Mouse (Mus musculus): ENCODE results near the gene Spock1.

Gene Spock1

DNA sequence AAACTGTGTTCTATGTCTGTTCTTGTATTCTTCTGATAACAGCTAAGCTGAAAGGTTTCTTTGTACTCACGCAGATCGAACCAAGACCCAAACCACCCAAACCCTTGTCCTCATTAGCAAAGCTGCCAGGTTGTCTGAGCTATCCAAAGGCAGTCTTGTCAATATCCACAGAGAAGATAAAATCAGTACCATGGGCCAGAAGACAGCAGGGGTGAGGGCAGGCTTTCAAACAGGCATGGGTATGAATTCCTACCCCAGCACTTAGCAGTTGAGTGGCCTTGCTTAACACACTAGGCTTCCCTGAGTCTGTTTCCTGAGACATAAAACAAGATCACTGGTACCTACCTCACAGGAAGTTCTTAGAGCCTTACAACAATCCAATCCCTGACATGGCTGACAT is 205.2 kb downstream of the Spock1 start:
- H3K4me3 ChIP-seq (replicated peaks; ENCODE audit: low read length), result no peak overlapping the region
- H3K4me1 ChIP-seq (replicated peaks; ENCODE audit: low read depth, low read length), result no peaks in the 10 kb centered on the region
- TF ChIP-seq CTCF (conservative IDR thresholded peaks at IDR 0.05; ENCODE audit: low read length) (no peak), POU5F1 (IDR thresholded peaks at IDR 0.05; ENCODE audit: borderline replicate concordance, low read length) (no peak), NANOG (IDR thresholded peaks at IDR 0.05; ENCODE audit: borderline replicate concordance, low read length) (no peak)
- no peaks in the 10 kb centered on the region for H3K36me3 ChIP-seq (ENCODE audit: insufficient read depth, low read length)
- no peaks in the 10 kb centered on the region; the same call in 1 of the 2 replicates for H3K27me3 ChIP-seq (ENCODE audit: insufficient read depth, low read length)
- no peaks in the 10 kb centered on the region for H3K9me3 ChIP-seq (ENCODE audit: low read length)

DNA sequence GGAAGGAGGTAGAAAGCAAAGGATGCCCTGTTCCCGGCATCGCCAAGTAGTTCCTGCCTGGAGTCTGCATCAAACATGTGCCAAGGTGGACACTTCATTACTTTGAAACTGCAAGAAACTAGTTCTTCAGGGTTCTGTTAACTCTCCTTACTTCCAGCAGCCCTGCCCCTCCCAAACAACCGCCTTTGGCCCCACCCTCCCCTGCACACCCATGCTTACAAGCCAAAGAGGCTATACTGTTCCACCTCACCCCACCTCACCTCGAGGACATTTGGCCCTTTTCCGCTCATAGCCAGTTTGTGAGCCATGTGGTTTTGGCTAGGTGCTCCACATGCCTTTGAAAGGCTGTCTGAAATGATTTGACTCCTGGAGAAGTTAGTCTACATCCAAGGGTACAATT is 211.4 kb downstream of the Spock1 start:
- H3K36me3 ChIP-seq (ENCODE audit: insufficient read depth, low read length), result no peaks in the 10 kb centered on the region
- no peaks in the 10 kb centered on the region for H3K9me3 ChIP-seq (ENCODE audit: low read length)
- peaks cover 4% of the 10 kb centered on the region; the same call in 1 of the 2 replicates for H3K4me1 ChIP-seq (replicated peaks; ENCODE audit: low read depth, low read length)
- H3K27me3 ChIP-seq (ENCODE audit: insufficient read depth, low read length), result peaks cover 9% of the 10 kb centered on the region
- no peak overlapping the region for H3K4me3 ChIP-seq (replicated peaks; ENCODE audit: low read length)
- TF ChIP-seq NANOG (IDR thresholded peaks at IDR 0.05; ENCODE audit: borderline replicate concordance, low read length), result no peak
- TF ChIP-seq POU5F1 (IDR thresholded peaks at IDR 0.05; ENCODE audit: borderline replicate concordance, low read length), result no peak
- no peak for TF ChIP-seq CTCF (conservative IDR thresholded peaks at IDR 0.05; ENCODE audit: low read length)

DNA sequence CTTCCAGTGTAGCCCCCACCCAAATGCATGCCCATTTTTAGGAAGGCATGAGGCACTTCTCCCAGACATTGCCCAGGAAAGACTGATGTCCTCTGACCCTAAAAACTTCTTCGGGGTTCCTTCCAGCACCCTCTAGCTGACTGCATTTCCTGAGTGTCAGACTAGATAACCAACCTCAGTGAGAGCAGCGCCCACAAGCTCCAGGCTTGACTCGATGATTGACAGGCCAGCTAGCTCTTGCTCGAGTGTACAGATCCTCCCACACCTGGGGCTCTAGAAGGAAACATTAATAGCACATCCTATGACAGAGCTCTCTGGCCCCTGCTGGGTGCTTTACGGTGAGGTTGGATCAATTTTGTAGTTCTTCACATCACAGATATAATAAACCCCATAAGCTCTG is 219.2 kb downstream of the Spock1 start:
- H3K4me3 ChIP-seq (replicated peaks; ENCODE audit: low read length), result no peak overlapping the region
- no peaks in the 10 kb centered on the region for H3K36me3 ChIP-seq (ENCODE audit: insufficient read depth, low read length)
- TF ChIP-seq POU5F1 (IDR thresholded peaks at IDR 0.05; ENCODE audit: borderline replicate concordance, low read length) (no peak), CTCF (conservative IDR thresholded peaks at IDR 0.05; ENCODE audit: low read length) (no peak), NANOG (IDR thresholded peaks at IDR 0.05; ENCODE audit: borderline replicate concordance, low read length) (no peak)
- H3K27me3 ChIP-seq (ENCODE audit: insufficient read depth, low read length), result no peaks in the 10 kb centered on the region; the same call in 1 of the 2 replicates
- H3K9me3 ChIP-seq (ENCODE audit: low read length), result no peaks in the 10 kb centered on the region
- peaks cover 5% of the 10 kb centered on the region; the same call in 1 of the 2 replicates for H3K4me1 ChIP-seq (replicated peaks; ENCODE audit: low read depth, low read length)

DNA sequence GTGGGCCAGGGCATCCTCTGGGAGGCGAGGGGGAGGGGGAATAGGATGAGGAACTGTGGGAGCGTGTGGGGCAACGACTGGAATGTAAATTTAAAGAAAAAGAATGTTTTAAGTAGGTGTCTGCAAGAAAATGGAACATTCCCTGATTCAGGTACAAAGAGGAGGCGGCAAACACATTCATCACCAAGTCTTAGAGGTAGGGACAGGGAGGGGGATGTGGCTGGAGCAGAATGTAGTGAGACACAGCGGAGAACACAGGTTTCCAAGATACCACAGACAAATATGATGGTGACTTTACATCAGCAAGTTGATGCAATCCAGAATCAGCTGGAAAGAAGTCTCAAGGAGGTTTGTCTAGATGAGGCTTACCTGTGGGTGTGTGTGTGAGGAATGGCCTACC is 221.7 kb downstream of the Spock1 start:
- H3K9me3 ChIP-seq (ENCODE audit: low read length), result no peaks in the 10 kb centered on the region
- TF ChIP-seq POU5F1 (IDR thresholded peaks at IDR 0.05; ENCODE audit: borderline replicate concordance, low read length) (no peak), CTCF (conservative IDR thresholded peaks at IDR 0.05; ENCODE audit: low read length) (no peak), NANOG (IDR thresholded peaks at IDR 0.05; ENCODE audit: borderline replicate concordance, low read length) (no peak)
- H3K4me3 ChIP-seq (replicated peaks; ENCODE audit: low read length), result no peak overlapping the region
- H3K4me1 ChIP-seq (replicated peaks; ENCODE audit: low read depth, low read length), result 0 out of 2 replicates have a peak, but pooled peaks cover 4% of the 10 kb centered on the region
- H3K36me3 ChIP-seq (ENCODE audit: insufficient read depth, low read length), result no peaks in the 10 kb centered on the region
- H3K27me3 ChIP-seq (ENCODE audit: insufficient read depth, low read length), result no peaks in the 10 kb centered on the region; the same call in 1 of the 2 replicates

DNA sequence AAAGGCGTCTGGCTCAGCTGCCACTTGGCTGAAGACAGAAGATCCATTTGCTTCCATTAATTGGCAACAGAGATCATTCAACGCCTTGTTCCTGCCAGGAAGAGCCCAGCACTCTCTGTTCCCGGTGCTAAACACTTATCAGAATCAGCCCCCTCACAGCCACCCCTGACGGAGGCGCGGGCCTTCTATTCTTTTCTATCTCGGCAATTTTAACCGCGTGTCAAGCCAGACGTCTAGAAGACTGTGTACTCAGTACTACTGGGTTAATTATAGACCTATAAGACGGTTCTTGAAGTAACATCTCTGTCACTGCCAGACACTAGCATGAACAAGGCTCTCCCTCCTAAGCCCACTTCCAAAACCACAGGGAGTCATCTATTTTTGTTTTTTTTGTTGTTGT is 222.9 kb downstream of the Spock1 start:
- Histone ChIP-seq H3K36me3 (ENCODE audit: insufficient read depth, low read length) (no peaks in the 10 kb centered on the region), H3K4me1 (replicated peaks; ENCODE audit: low read depth, low read length) (0 out of 2 replicates have a peak, but pooled peaks cover 4% of the 10 kb centered on the region), H3K4me3 (replicated peaks; ENCODE audit: low read length) (no peak overlapping the region), H3K9me3 (ENCODE audit: low read length) (no peaks in the 10 kb centered on the region), H3K27me3 (ENCODE audit: insufficient read depth, low read length) (no peaks in the 10 kb centered on the region; the same call in 1 of the 2 replicates)
- no peak for TF ChIP-seq CTCF (conservative IDR thresholded peaks at IDR 0.05; ENCODE audit: low read length)
- no peak for TF ChIP-seq POU5F1 (IDR thresholded peaks at IDR 0.05; ENCODE audit: borderline replicate concordance, low read length)
- no peak for TF ChIP-seq NANOG (IDR thresholded peaks at IDR 0.05; ENCODE audit: borderline replicate concordance, low read length)

DNA sequence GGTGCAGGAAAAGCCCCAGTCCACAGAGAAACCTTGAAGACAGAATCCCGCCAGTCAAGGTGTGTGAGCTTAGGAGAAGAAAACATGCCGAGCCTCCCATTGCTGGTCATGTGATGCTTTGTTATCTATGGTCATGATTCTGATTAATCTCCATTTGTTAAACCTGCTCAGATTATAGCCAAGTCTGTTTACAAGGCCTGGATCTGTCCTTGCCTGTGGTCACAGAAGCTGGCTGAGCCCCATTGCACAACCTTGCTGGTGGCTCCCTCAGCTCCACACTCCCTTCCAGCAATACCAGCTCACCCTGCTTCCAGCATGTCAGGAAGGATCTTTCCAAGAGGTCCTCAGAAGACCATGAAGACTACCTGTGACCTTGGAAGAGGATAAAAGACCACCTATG is 228.5 kb downstream of the Spock1 start:
- no peak for TF ChIP-seq NANOG (IDR thresholded peaks at IDR 0.05; ENCODE audit: borderline replicate concordance, low read length)
- TF ChIP-seq CTCF (conservative IDR thresholded peaks at IDR 0.05; ENCODE audit: low read length), result no peak
- no peak for TF ChIP-seq POU5F1 (IDR thresholded peaks at IDR 0.05; ENCODE audit: borderline replicate concordance, low read length)
- Histone ChIP-seq H3K4me1 (replicated peaks; ENCODE audit: low read depth, low read length) (0 out of 2 replicates have a peak, but pooled peaks cover 4% of the 10 kb centered on the region), H3K4me3 (replicated peaks; ENCODE audit: low read length) (no peak overlapping the region), H3K36me3 (ENCODE audit: insufficient read depth, low read length) (no peaks in the 10 kb centered on the region), H3K27me3 (ENCODE audit: insufficient read depth, low read length) (no peaks in the 10 kb centered on the region), H3K9me3 (ENCODE audit: low read length) (no peaks in the 10 kb centered on the region)

DNA sequence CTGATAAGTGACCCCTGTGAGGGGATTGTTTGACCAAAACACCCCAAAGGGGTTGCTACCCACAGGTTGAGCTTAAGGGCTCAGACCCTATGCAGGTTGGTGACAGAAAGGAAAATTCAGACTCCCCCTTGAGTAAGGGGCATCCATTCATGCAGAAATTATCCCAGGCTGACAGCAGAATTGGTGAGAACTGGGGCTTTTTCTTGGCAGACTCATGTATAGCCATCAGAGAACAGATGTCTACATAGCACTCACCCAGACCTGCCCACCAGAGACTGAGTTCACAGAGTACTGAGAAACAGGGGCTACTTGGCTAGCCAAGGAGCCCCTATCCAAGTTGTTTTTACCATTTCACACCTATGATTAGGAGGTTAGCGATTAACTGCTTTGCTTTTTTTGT is 231.3 kb downstream of the Spock1 start:
- Histone ChIP-seq H3K27me3 (ENCODE audit: insufficient read depth, low read length) (no peaks in the 10 kb centered on the region), H3K4me3 (replicated peaks; ENCODE audit: low read length) (no peak overlapping the region), H3K4me1 (replicated peaks; ENCODE audit: low read depth, low read length) (no peaks in the 10 kb centered on the region), H3K9me3 (ENCODE audit: low read length) (no peaks in the 10 kb centered on the region), H3K36me3 (ENCODE audit: insufficient read depth, low read length) (no peaks in the 10 kb centered on the region)
- TF ChIP-seq NANOG (IDR thresholded peaks at IDR 0.05; ENCODE audit: borderline replicate concordance, low read length) (no peak), POU5F1 (IDR thresholded peaks at IDR 0.05; ENCODE audit: borderline replicate concordance, low read length) (no peak), CTCF (conservative IDR thresholded peaks at IDR 0.05; ENCODE audit: low read length) (no peak)

DNA sequence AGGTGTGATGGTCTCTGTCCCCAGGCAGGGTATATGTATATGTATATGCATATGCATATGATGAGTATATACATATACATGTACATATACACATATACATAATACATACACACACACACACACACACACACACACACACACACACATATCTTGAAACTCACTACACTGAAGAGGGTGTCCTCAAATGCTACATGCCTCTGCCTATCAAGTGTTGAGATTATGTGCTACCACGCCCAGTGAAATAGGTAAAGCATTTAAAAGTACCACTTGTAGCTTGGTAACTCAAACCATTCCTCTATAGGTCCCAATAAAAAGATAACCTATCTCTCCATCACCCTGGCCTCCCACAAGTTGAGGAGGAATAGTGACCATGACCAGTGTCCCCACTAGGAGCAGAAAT is 234.7 kb downstream of the Spock1 start:
- no peaks in the 10 kb centered on the region for H3K4me1 ChIP-seq (replicated peaks; ENCODE audit: low read depth, low read length)
- no peaks in the 10 kb centered on the region for H3K36me3 ChIP-seq (ENCODE audit: insufficient read depth, low read length)
- H3K9me3 ChIP-seq (ENCODE audit: low read length), result no peaks in the 10 kb centered on the region
- H3K27me3 ChIP-seq (ENCODE audit: insufficient read depth, low read length), result no peaks in the 10 kb centered on the region
- TF ChIP-seq NANOG (IDR thresholded peaks at IDR 0.05; ENCODE audit: borderline replicate concordance, low read length), result no peak
- H3K4me3 ChIP-seq (replicated peaks; ENCODE audit: low read length), result no peak overlapping the region

DNA sequence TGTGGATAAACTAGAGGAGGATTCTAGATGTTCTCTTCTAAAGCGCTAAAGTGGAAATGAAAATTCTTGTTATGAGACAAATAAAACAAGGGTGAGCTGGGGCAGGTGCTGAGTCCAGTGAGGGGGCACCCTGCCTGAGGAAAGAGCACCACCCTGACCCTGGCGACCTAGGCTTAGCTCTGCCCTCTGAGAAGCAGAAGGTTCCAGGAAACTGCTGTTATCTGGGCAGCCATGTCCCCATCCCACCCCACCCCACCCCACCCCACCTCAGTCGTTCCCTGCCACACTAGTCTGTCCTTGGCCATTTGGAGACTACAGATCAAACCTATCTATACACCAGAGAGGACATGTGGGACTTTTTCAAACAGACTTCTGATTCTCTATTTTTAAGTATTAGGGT is 235.4 kb downstream of the Spock1 start:
- Histone ChIP-seq H3K4me3 (replicated peaks; ENCODE audit: low read length) (no peak overlapping the region), H3K36me3 (ENCODE audit: insufficient read depth, low read length) (no peaks in the 10 kb centered on the region), H3K4me1 (replicated peaks; ENCODE audit: low read depth, low read length) (no peaks in the 10 kb centered on the region), H3K27me3 (ENCODE audit: insufficient read depth, low read length) (no peaks in the 10 kb centered on the region), H3K9me3 (ENCODE audit: low read length) (no peaks in the 10 kb centered on the region)
- TF ChIP-seq NANOG (IDR thresholded peaks at IDR 0.05; ENCODE audit: borderline replicate concordance, low read length), result no peak
- no peak for TF ChIP-seq CTCF (conservative IDR thresholded peaks at IDR 0.05; ENCODE audit: low read length)
- no peak for TF ChIP-seq POU5F1 (IDR thresholded peaks at IDR 0.05; ENCODE audit: borderline replicate concordance, low read length)
